35 mouse cellular contexts compared by ENCODE assay signal in the genomic region with DNA sequence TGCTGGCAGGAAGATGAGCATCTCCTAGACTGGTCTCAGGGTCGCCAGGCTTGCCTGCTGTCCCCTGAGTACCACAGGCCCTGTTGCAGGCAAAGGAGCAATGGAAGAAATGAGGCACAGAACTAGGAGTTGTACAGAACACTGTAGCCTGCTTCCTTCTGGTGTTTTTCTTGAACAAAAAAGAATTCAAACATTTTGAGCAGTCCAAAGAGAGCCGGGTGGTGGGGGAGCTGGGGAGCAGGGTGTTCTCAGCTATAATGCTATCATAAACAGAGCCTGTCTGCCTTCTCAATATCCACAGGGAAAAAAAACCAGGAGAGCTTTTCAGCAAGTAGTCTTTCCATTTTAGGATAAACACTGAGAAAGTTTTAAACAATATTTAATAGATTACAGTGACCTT. TPM values are rescaled to one million over a fixed set of nuclear protein-coding genes. Genes with fewer than 3 reads are reported as not detected.
DNase-seq lines count a peak whose midpoint lies in the region; ATAC-seq and TF ChIP-seq lines count a peak whose summit lies in the region.
"Had no signal": no experiment of that assay in that cellular context is flagged by ENCODE, and none has a peak within 500 bp of the region (broad histone marks: within the 10 kb centered on the region; RNA-seq: fewer than 3 reads in every experiment).

No protein-coding gene starts in this region.

- peak overlapping the region; percentile 75 for H3K27ac ChIP-seq in layer of hippocampus, adult 2 months
- 0 out of 2 replicates have a peak overlapping the region, but pooled peaks have one; percentile 21 for H3K27ac ChIP-seq in intestine, embryonic 16.5 days (ENCODE audit: low read length)
- H3K27ac ChIP-seq in stomach, embryonic 16.5 days (ENCODE audit: low read length): peak overlapping the region; percentile 89
- H3K27ac ChIP-seq: embryonic facial prominence, embryonic 12.5 days; gastrocnemius, adult 2 months; heart, adult 2 months; heart, embryonic 13.5 days; hindbrain, embryonic 10.5 days; hindbrain, embryonic 15.5 days; kidney, embryonic 15.5 days; liver, embryonic 12.5 days; neural tube, embryonic 15.5 days had no signal

- 48% methylated on average over 2 of the region's 2 CpGs for WGBS in intestine, embryonic 16.5 days
- WGBS in stomach, embryonic 16.5 days: 36% methylated on average over 2 of the region's 2 CpGs

- H3K4me1 ChIP-seq in intestine, embryonic 16.5 days (ENCODE audit: control insufficient read depth, insufficient read depth, low read length): peaks cover 8% of the 10 kb centered on the region; the same call in 1 of the 2 replicates
- peaks cover 22% of the 10 kb centered on the region for H3K4me1 ChIP-seq in stomach, embryonic 16.5 days (ENCODE audit: control insufficient read depth, insufficient read depth, low read length)
- H3K4me1 ChIP-seq: hindbrain, embryonic 15.5 days had no signal

- no peaks in the 10 kb centered on the region for H3K27me3 ChIP-seq in intestine, embryonic 16.5 days (replicated peaks; ENCODE audit: control insufficient read depth, insufficient read depth, low read length)
- no peaks in the 10 kb centered on the region for H3K27me3 ChIP-seq in stomach, embryonic 16.5 days (ENCODE audit: control insufficient read depth, insufficient read depth, low read length)
- H3K27me3 ChIP-seq: embryonic facial prominence, embryonic 12.5 days; heart, embryonic 13.5 days; hindbrain, embryonic 15.5 days; kidney, embryonic 15.5 days; neural tube, embryonic 15.5 days had no signal

- DNase-seq in adrenal gland, postnatal 25 days: peak; percentile 21
- DNase-seq in adrenal gland, postnatal 4 days (ENCODE audit: low spot score in 2 of 2): no peak
- peak in 1 of 2 experiments; percentile 53 for DNase-seq in layer of hippocampus, adult 2 months (ENCODE audit: low spot score in 2 of 2)
- no peak for DNase-seq in layer of hippocampus, postnatal 25 days (ENCODE audit: extremely low spot score in 1 of 2, low spot score in 1 of 2)
- DNase-seq in gastrocnemius, postnatal 4 days (ENCODE audit: low spot score in 2 of 2): no peak
- DNase-seq: adrenal gland, postnatal 10 days; cerebellum, adult 2 months; cerebellum, postnatal 36 days; embryo, embryonic 11 days; gastrocnemius, adult 2 months; gastrocnemius, postnatal 36 days; heart, adult 2 months; heart, postnatal 10 days; kidney, postnatal 25 days; left cerebral cortex, postnatal 4 days; lung, adult 18-20 months; lung, postnatal 4 days; midbrain, embryonic 14.5 days; right cerebral cortex, adult 18-20 months; spleen, adult 18-20 months; thymus, adult 2 months; thymus, postnatal 36 days had no signal

- H3K36me3 ChIP-seq in intestine, embryonic 16.5 days (ENCODE audit: control insufficient read depth, insufficient read depth, low read length): no peaks in the 10 kb centered on the region
- H3K36me3 ChIP-seq in stomach, embryonic 16.5 days (ENCODE audit: control insufficient read depth, insufficient read depth, low read length): no peaks in the 10 kb centered on the region
- H3K36me3 ChIP-seq: embryonic facial prominence, embryonic 12.5 days; G1E; heart, embryonic 13.5 days; hindbrain, embryonic 10.5 days; hindbrain, embryonic 15.5 days; kidney, embryonic 15.5 days; liver, embryonic 12.5 days; neural tube, embryonic 15.5 days had no signal

- H3K9ac ChIP-seq in intestine, embryonic 16.5 days (ENCODE audit: low read depth, low read length): no peak overlapping the region
- H3K9ac ChIP-seq in stomach, embryonic 16.5 days (ENCODE audit: low read length): peak overlapping the region; percentile 41; the same call in 1 of the 2 replicates
- H3K9ac ChIP-seq: embryonic facial prominence, embryonic 12.5 days; heart, embryonic 13.5 days; hindbrain, embryonic 15.5 days; kidney, embryonic 15.5 days; liver, embryonic 12.5 days; neural tube, embryonic 15.5 days had no signal

- no peak overlapping the region for H3K4me3 ChIP-seq in layer of hippocampus, adult 2 months
- no peak overlapping the region for H3K4me3 ChIP-seq in intestine, embryonic 16.5 days (ENCODE audit: low read length)
- H3K4me3 ChIP-seq in stomach, embryonic 16.5 days (replicated peaks; ENCODE audit: low read length): no peak overlapping the region
- H3K4me3 ChIP-seq: embryonic facial prominence, embryonic 12.5 days; gastrocnemius, adult 2 months; heart, adult 2 months; heart, embryonic 13.5 days; hindbrain, embryonic 10.5 days; hindbrain, embryonic 15.5 days; kidney, embryonic 15.5 days; liver, embryonic 12.5 days; neural tube, embryonic 15.5 days had no signal

- no peak overlapping the region for H3K4me2 ChIP-seq in intestine, embryonic 16.5 days (ENCODE audit: low read depth, low read length)
- no peak overlapping the region for H3K4me2 ChIP-seq in stomach, embryonic 16.5 days (ENCODE audit: low read depth, low read length)
- H3K4me2 ChIP-seq: embryonic facial prominence, embryonic 12.5 days; heart, embryonic 13.5 days; hindbrain, embryonic 15.5 days; kidney, embryonic 15.5 days; liver, embryonic 12.5 days; neural tube, embryonic 15.5 days had no signal

- H3K9me3 ChIP-seq in intestine, embryonic 16.5 days (ENCODE audit: control insufficient read depth, low read length): no peaks in the 10 kb centered on the region
- H3K9me3 ChIP-seq in stomach, embryonic 16.5 days (replicated peaks; ENCODE audit: control insufficient read depth, low read length): no peaks in the 10 kb centered on the region
- H3K9me3 ChIP-seq: embryonic facial prominence, embryonic 12.5 days; G1E; heart, embryonic 13.5 days; hindbrain, embryonic 10.5 days; hindbrain, embryonic 15.5 days; kidney, embryonic 15.5 days; liver, embryonic 12.5 days; neural tube, embryonic 15.5 days had no signal

- no peak for TF ChIP-seq CTCF in layer of hippocampus, adult 2 months (conservative IDR thresholded peaks at IDR 0.05)

- no peak for ATAC-seq in intestine, embryonic 16.5 days
- no peak; the same call in 1 of the 2 replicates for ATAC-seq in stomach, embryonic 16.5 days (ENCODE audit: insufficient read depth, low FRiP score)
- ATAC-seq: forebrain, embryonic 14.5 days; inflammation-experienced regulatory T-cells, adult 6 months; liver, embryonic 12.5 days; lung, postnatal 0 days had no signal

RNA-seq across cellular contexts. Expression of a gene that starts 43.1 kb away (rescaled TPM):
- total RNA-seq in adrenal gland, postnatal 25 days (2021): 46.7 and 48.9 TPM in 2 replicates
- 10 to 100 TPM; 47.4 to 49.9 TPM for total RNA-seq in adrenal gland, postnatal 4 days (2021)
- 10 to 100 TPM; 41.2 to 48.6 TPM for total RNA-seq in layer of hippocampus, adult 2 months (2021)
- total RNA-seq in layer of hippocampus, postnatal 25 days (2021): 10 to 100 TPM; 37.6 to 39.4 TPM
- polyA plus RNA-seq in intestine, embryonic 16.5 days (2015; fragmentation: Nextera tagmentation; extraction: Ambion mirVana): 53.8 and 58.0 TPM in 2 replicates
- 62.1 and 64.0 TPM in 2 replicates for polyA plus RNA-seq in stomach, embryonic 16.5 days (2015; fragmentation: Nextera tagmentation; extraction: Ambion mirVana)
- 10 to 100 TPM; 25.3 to 27.2 TPM for total RNA-seq in gastrocnemius, postnatal 4 days (2021)

RNA-seq across cellular contexts. Expression of a gene that starts 49.0 kb away (rescaled TPM):
- 12.8 and 13.1 TPM in 2 replicates for total RNA-seq in adrenal gland, postnatal 25 days (2021)
- total RNA-seq in adrenal gland, postnatal 4 days (2021): 10 to 100 TPM; 11.1 to 14.1 TPM
- total RNA-seq in layer of hippocampus, adult 2 months (2021): 10 to 100 TPM; 17.2 to 18.4 TPM
- total RNA-seq in layer of hippocampus, postnatal 25 days (2021): 10 to 100 TPM; 18.8 to 21.4 TPM
- 3.5 and 4.1 TPM in 2 replicates for polyA plus RNA-seq in intestine, embryonic 16.5 days (2015; fragmentation: Nextera tagmentation; extraction: Ambion mirVana)
- 7.0 and 7.1 TPM in 2 replicates for polyA plus RNA-seq in stomach, embryonic 16.5 days (2015; fragmentation: Nextera tagmentation; extraction: Ambion mirVana)
- total RNA-seq in gastrocnemius, postnatal 4 days (2021): 1 to 10 TPM; 6.4 to 7.9 TPM

RNA-seq across cellular contexts. Expression of a gene that starts 58.0 kb away (rescaled TPM):
- total RNA-seq in adrenal gland, postnatal 25 days (2021): 4.9 and 5.4 TPM in 2 replicates
- 1 to 10 TPM; 7.9 to 8.4 TPM for total RNA-seq in adrenal gland, postnatal 4 days (2021)
- 10 to 100 TPM; 19.2 to 21.7 TPM for total RNA-seq in layer of hippocampus, adult 2 months (2021)
- total RNA-seq in layer of hippocampus, postnatal 25 days (2021): 10 to 100 TPM; 15.7 to 17.4 TPM
- 2.3 and 2.4 TPM in 2 replicates for polyA plus RNA-seq in intestine, embryonic 16.5 days (2015; fragmentation: Nextera tagmentation; extraction: Ambion mirVana)
- 2.9 and 3.4 TPM in 2 replicates for polyA plus RNA-seq in stomach, embryonic 16.5 days (2015; fragmentation: Nextera tagmentation; extraction: Ambion mirVana)
- under 1 TPM; 0.17 to 0.29 TPM for total RNA-seq in gastrocnemius, postnatal 4 days (2021)
- total RNA-seq: gastrocnemius, adult 2 months; gastrocnemius, postnatal 36 days had no signal

Comparison
In these comparisons a context has a peak if more than half of its experiments do, and no peak if none do; other contexts are left out.
1. H3K27ac ChIP-seq: peak in every context shown above with its lines; median percentile 89 in stomach, embryonic 16.5 days; 75 in layer of hippocampus, adult 2 months; 21 in intestine, embryonic 16.5 days.